Mouse (Mus musculus) spleen, embryonic (tissue): Measurements from ENCODE around the gene Ifrd2.

Experiments
- CTCF ChIA-PET: fragments of 350-600 bp; sonication (Branson Sonifier 250); formaldehyde crosslinking; loops from one replicate; lab custom pipeline; 2022; lab: Charles Lee

Gene Ifrd2

GRCm38 (mm10) chr9:107612945-107613569, 25.6 kb downstream of the Ifrd2 start:
- CTCF ChIA-PET: interaction anchor here (1.8 kb wide), 1 partner anchor 11 kb away, joined by 7 read pairs; no protein-coding TSS in a partner anchor

DNA sequence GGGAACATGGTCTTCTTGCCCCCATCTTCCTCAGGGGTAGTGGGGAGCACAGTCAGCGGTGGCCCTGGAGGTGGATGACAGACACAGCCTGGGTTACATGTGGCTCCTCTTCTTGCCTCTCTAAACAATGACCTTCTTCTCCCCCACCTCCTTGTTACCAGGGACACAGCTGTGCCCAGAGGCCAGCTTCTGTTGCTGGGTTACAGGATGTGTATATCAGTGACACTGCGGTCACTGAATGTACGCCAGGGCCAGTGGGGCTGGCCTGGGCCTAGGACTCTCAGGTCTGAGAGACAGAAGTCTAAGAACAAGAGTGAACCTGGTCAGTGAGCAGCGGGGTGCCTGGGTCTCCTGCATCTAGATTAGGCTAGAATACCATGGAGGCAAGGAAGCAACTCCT, 27.6 kb downstream of the Ifrd2 start:
- CTCF ChIA-PET: no interaction called here

DNA sequence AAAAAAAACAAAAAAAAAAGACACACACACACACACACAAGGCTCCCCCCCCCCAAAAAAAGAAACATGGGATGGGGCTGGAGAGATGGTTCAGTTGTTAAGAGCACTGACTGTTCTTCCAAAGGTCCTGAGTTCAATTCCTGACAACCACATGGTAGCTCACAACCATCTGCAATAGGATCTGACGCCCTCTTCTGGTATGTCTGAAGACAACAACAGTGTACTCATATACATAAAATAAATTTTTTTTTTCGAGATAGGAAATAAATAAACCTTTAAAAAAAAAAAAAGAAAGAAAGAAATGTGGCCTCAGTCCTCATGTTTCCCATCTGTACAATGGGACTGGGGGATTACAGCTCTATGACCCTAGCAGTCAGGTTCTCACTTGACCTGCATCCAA, 30.0 kb downstream of the Ifrd2 start:
- CTCF ChIA-PET: interaction anchor here (0.7 to 1.0 kb wide), 3 partner anchors 9 to 107 kb away, joined by 4 to 11 read pairs (median 5); no protein-coding TSS in a partner anchor

DNA sequence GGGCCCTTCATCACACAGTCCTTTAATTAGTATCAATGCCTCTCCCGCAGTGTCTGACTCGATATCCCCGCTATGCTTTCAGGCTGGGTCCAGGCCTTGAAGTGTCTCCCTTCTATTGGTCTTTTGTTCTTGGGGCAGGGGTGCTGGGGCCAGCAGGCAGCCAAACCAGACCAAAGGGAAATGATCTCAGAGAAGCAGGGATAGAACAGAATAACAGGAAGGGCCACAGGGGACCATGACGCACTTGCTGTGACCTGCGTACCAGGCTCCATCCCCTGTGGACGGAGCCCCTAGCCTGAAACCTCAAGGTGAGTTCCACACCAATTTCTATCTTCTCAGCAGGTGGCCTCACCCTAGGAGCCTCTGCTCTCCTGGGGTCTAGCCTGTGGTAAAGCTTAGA, 30.7 kb downstream of the Ifrd2 start:
- CTCF ChIA-PET: interaction anchor here (0.7 kb wide), 2 partner anchors 8 to 107 kb away, joined by 4 to 11 read pairs; no protein-coding TSS in a partner anchor

DNA sequence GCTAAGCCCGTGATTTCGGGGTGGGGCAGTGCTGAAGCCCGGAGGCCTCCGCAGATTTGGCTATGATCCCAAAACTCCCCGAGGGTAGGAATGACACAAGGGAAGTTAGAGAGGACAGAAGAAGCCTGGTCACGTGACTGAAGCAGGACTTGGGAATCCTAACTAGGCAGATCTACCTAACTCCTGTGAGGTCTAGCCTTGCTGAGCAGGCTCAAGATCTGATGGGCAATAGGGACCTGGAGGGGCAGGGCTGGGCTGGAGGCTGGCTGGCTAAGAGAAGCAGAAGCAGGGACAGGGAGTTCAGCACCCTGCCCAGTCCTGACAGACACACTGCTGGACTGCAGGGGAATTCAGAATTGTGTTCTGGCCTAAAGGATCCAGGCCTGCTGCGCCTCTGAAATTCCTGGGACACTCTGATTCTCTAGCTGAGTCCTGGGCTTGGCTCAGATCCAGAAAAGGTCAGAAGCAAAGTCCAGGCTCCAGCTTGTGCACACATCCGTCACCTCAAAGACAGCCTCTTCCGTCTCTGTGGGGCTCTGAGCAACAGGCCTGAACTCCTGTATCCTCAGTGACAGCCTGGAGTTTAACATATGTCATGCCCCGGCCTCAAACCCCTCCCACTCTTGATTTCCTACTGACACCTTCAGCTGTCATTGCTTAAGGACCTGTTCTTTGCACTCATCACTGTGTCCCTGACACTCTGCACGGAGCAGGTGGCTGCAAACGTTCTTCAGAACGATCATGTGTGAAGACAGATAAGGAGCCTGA, 31.5 kb downstream of the Ifrd2 start:
- CTCF ChIA-PET: interaction anchor here (0.8 kb wide), 1 partner anchor 14 kb away, joined by 3 read pairs; no protein-coding TSS in a partner anchor

- CTCF ChIA-PET: interaction anchor here (0.8 kb wide), 1 partner anchor 13 kb away, joined by 3 read pairs; no protein-coding TSS in a partner anchor
Measured at GRCm38 (mm10) chr9:107619546-107619879, 32.1 kb downstream of the Ifrd2 start.

DNA sequence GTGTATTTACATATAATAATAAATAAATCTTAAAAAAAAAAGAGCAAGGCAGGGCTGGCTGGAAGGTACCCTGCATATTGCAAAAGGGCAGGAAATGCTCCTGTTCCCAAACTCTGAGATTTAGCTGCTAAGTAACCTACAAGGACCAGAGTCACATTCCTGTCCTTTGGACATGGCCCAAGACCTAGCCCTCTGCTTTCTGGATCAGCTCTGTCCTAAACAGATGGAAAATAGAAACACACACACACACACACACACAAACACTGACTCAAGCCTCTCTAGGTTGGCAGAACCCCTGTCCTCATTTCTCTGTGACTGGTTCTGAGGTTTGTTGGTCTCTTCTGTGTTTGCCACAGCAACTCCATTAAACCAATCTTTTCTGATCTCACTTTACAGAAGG, 33.5 kb downstream of the Ifrd2 start:
- CTCF ChIA-PET: interaction anchor here (0.9 kb wide), 1 partner anchor 18 kb away, joined by 4 read pairs; no protein-coding TSS in a partner anchor

DNA sequence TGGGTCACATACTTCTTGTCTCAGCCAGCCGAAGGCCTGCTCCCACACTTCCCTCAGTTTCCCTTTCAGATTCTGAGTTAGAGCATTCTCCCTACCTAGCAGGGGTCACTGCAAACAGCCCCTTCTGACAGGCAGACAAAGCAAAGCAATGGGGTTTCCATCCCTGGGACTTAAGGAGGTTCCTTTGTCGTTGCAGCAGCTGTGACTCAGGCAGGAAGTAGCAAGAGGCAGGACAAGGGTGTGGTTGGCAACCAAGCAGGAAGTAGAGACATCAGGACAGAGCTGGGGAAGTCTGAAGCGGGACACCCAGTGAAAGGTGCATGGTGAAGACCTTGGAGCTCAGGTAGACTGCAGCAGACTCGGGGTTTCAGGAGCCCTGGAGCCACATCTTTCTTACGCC, 37.1 kb downstream of the Ifrd2 start:
- CTCF ChIA-PET: interaction anchor here (0.7 to 3.1 kb wide), 2 partner anchors 13 to 20 kb away, joined by 3 to 19 read pairs; no protein-coding TSS in a partner anchor

GRCm38 (mm10) chr9:107624951-107625350, 37.5 kb downstream of the Ifrd2 start:
- CTCF ChIA-PET: interaction anchor here (3.1 kb wide), 1 partner anchor 20 kb away, joined by 19 read pairs; no protein-coding TSS in a partner anchor

DNA sequence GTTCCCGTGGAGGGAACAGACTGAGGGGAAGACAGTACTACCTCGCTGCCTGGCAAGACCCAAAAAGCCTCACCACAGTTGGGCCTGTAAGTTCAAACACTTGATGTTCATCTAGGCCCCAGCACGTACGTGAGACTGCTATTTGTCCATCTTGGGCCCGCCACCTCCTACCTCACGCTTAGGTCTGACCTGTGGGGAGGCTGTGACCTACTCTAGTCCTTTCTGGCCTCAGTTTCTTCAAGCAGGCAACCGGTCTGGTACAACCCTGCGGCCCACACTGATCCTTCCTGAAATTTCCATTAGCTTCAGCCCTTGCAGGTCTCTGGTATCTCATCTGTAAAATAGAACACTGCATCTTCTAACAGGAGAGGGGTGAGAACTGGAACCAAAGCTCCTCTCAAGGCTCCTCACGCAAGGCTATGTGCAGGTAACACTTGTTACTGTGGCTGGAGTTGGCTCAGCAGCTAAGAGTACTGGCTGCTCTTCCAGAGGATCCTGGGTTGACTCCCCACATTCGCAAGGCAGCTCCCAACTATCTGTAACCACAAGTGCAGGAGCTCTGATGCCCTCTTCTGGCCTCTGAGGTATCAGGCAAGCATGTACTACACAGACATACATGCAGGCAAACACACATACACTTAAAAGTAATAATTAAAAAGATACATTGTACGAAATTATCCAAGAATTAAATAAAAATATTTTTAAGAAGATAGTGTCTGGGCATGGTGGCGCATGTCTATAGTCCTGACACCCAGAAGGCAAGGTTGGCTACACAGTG, 38.1 kb downstream of the Ifrd2 start:
- CTCF ChIA-PET: interaction anchor here (1.4 to 3.1 kb wide), 2 partner anchors 19 to 24 kb away, joined by 4 to 19 read pairs; no protein-coding TSS in a partner anchor

DNA sequence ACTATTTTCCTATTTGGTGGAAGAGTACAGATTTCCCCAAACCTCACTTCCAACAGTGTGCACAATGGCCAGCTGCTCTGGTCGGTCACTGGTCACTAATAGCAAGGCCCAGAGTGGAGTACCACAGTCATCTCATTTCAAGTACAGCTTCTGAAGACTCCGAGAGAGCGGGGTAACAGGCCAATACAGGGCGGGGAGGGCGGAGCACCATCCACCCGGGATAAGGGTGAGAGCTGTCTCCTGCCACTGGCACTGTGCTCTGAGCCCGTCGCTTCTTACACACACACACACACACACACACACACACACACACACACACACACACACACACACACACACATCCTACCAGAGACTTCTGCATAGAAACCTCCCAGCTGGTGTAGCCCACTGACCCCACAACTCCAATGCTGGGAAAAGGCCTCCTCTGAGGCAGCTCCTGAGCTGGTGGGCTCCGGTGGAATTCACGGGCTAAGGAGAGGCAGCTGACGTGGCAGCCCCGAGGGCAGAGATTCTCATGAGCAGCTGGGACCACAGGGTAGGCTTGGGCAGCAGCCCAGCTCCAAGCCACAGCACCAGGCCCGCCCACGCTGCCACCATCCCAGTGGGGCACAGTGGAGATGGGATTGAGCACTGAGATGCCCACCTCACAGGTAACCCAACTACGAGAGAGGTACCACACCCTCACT, 38.9 kb downstream of the Ifrd2 start:
- CTCF ChIA-PET: interaction anchor here (0.5 to 3.1 kb wide), 8 partner anchors 9 to 423 kb away, joined by 3 to 19 read pairs (median 4); partner anchors contain the start of gene Gmppb

DNA sequence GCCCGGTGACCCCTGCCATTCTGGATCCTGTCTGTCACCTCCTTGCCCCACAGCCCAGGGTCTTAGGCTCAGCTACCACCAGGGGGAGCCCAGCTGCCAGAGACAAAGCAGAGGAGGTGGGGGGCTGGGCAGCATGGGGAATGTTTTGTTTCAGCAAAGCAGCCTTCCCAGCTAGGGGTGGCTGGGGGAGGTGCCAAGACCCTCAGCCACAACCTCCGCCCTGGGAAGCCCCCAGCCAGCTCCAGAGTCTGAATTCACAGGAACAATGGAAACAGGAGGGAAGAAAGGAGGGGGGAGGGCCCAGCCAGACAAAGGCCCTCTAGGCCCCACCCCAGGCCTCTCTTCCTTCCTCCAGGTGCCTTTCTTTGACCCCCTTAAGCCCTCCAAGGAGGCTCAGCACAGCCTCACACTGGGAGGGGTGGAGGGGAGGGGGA, 39.4 kb downstream of the Ifrd2 start:
- CTCF ChIA-PET: interaction anchor here (0.6 to 3.1 kb wide), 8 partner anchors 14 to 422 kb away, joined by 3 to 19 read pairs (median 4); partner anchors contain the start of gene Gmppb

DNA sequence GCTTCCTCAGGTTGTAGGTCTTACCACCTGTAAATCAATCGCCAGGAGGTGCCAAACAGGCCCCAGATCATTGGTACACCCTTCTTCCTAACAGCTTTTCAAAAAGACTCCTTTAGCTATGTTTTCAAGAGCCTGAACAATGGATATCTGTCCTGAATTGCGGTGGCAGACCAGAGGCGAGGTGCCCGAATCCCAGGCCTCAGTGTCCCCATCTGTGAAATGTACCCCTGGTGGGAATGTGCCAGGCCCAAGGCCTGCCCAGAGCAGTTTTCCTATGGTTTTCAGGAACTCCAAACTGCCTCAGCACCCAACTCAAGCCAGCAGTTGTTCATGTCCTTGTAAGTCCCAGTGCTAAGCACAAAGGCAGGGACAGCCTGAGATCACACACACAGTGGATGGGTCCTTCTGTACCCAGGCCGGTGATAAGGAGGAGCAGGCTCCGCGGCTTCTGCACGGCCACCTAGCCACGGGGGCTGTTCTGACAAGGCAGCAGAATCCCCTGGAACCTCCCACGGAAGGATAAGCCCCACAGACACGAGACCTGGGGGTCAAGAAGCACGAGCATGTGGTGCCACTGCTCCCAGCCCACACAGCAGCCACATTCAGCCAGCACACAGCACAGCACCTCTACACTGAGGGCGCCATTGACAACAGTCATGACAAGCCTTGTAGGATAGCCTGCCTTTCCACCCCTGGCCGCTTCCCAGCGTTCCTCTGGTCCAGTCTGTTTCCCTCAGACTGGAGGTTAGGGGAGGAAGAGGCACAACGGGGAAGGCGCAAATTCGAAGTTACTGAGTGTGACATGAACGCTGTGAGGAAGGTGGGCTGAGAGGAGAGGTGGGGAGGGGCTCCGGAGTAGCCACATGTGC, 40.2 kb downstream of the Ifrd2 start:
- CTCF ChIA-PET: interaction anchor here (1.1 to 1.4 kb wide), 3 partner anchors 13 to 18 kb away, joined by 5 to 14 read pairs (median 5); no protein-coding TSS in a partner anchor

DNA sequence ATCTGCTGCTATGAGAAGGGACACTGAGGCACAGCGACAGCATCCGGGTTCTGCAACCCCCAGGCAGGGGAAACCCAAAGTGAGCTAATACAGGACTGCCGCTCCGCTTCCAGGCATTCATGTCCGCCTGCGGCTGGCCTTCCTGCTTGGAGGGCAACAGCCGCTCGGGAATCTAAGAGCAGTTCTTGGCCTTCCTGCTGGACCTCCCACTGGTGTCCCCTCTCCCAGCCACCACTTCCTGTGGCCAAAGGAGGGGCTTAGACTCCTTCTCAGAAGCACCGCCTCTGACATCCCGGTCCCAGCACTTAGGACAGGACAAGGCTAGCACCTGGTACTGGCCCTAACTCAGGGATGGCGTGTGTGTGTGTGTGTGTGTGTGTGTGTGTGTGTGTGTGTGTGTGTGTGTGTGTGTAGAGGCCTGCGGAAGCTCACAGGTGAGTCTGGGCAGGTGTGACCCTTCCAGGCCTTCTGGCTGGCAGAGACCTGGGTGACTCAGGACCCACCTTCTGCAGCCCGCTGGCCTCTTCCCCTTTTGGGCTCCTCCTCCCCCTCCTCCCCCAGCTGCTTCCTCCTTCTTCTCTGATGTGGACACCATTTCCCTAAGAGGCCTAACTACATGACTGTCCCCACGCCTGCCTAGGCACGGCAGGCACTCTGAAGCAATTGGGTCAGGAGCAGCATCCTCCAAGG, 41.4 kb downstream of the Ifrd2 start:
- CTCF ChIA-PET: interaction anchor here (0.6 to 0.7 kb wide), 3 partner anchors 18 to 170 kb away, joined by 3 to 12 read pairs (median 7); no protein-coding TSS in a partner anchor

DNA sequence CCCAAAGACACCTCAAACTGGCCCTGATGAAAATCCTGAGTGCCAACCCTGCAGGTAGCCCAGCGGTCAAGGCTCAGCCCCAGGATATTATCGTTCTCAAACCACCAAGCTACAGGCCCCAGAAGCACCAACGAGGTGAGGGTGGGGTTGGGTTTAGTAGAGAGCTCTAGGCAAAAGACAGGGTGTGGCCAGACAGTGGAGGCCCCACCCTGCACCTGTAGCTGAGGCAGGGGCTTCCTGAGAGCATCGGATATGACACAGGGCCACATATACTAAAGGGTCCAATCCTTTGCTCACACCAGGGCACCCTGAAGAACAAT, 41.9 kb downstream of the Ifrd2 start:
- CTCF ChIA-PET: interaction anchor here (0.6 to 0.7 kb wide), 3 partner anchors 17 to 142 kb away, joined by 4 to 12 read pairs (median 7); no protein-coding TSS in a partner anchor

DNA sequence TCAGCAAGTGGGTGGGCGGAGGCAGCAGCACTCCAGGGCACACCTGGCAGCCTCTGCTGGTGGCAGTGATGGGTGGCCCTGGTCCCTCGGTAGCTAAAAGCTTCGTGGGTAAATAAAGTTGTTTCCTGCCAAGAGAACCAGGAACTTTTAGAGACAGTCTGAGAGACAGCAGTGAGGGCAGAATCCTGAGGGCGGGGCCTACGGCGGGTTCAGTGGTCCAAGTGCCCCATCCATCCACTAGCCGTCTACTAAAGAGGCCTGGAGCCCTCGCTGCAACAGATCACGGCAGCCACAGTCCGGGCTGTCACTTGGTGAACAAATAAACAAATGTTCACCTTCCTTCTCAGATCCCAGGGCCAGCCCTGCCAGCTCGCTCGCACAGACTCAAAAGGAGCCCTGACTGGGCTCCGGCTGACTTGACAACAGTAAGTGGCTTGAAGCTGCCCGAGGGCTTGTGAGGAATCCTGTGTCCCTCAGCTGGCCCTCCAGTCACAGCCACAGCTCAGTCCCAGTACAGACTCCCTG, 42.5 kb downstream of the Ifrd2 start:
- CTCF ChIA-PET: interaction anchor here (0.6 to 1.1 kb wide), 3 partner anchors 13 to 31 kb away, joined by 4 to 8 read pairs (median 5); no protein-coding TSS in a partner anchor

- CTCF ChIA-PET: interaction anchor here (0.9 to 1.1 kb wide), 3 partner anchors 14 to 46 kb away, joined by 5 to 8 read pairs (median 6); no protein-coding TSS in a partner anchor
Measured at GRCm38 (mm10) chr9:107630576-107630975, 43.1 kb downstream of the Ifrd2 start.

GRCm38 (mm10) chr9:107631311-107631826, 43.9 kb downstream of the Ifrd2 start:
- CTCF ChIA-PET: interaction anchor here (0.9 kb wide), 1 partner anchor 45 kb away, joined by 6 read pairs; no protein-coding TSS in a partner anchor
